ENCODE assay signal across 22 mouse cellular contexts in genomic region chr7:99078805-99079204, GRCm38 (mm10).
DNase-seq lines count a peak whose midpoint lies in the region; ATAC-seq and TF ChIP-seq lines count a peak whose summit lies in the region.
"Had no signal": no experiment of that assay in that cellular context is flagged by ENCODE, and none has a peak within 500 bp of the region (broad histone marks: within the 10 kb centered on the region; RNA-seq: fewer than 3 reads in every experiment).

No protein-coding gene starts in this region.

- no peak for DNase-seq in hindbrain, postnatal 0 days (ENCODE audit: low spot score)
- peak; percentile 28 for DNase-seq in midbrain, embryonic 11.5 days (ENCODE audit: low spot score, missing footprints)
- DNase-seq in adrenal gland, adult (ENCODE audit: inconsistent age in 2 of 2, low spot score in 1 of 2) = no peak
- DNase-seq in liver, embryonic 11.5 days (ENCODE audit: low spot score) = no peak
- DNase-seq: adrenal gland, adult 2 months; cerebellum, adult 11-12 months had no signal

- no peaks in the 10 kb centered on the region for H3K9me3 ChIP-seq in hindbrain, embryonic 13.5 days
- H3K9me3 ChIP-seq in hindbrain, postnatal 0 days (ENCODE audit: low read length) = no peaks in the 10 kb centered on the region
- H3K9me3 ChIP-seq in midbrain, embryonic 11.5 days (ENCODE audit: control insufficient read depth, low read length) = no peaks in the 10 kb centered on the region
- H3K9me3 ChIP-seq in midbrain, embryonic 15.5 days = no peaks in the 10 kb centered on the region
- no peaks in the 10 kb centered on the region for H3K9me3 ChIP-seq in intestine, embryonic 15.5 days
- H3K9me3 ChIP-seq in intestine, postnatal 0 days (ENCODE audit: control insufficient read depth) = no peaks in the 10 kb centered on the region
- no peaks in the 10 kb centered on the region for H3K9me3 ChIP-seq in liver, embryonic 11.5 days (ENCODE audit: control insufficient read depth, low read length)
- H3K9me3 ChIP-seq: embryonic facial prominence, embryonic 13.5 days; embryonic facial prominence, embryonic 15.5 days; forebrain, embryonic 10.5 days; forebrain, embryonic 12.5 days; G1E had no signal

- no peaks in the 10 kb centered on the region for H3K36me3 ChIP-seq in hindbrain, embryonic 13.5 days
- no peaks in the 10 kb centered on the region for H3K36me3 ChIP-seq in hindbrain, postnatal 0 days (ENCODE audit: insufficient read depth, low read length)
- no peaks in the 10 kb centered on the region for H3K36me3 ChIP-seq in midbrain, embryonic 11.5 days (ENCODE audit: control insufficient read depth, insufficient read depth, low read length)
- H3K36me3 ChIP-seq in midbrain, embryonic 15.5 days (replicated peaks) = no peaks in the 10 kb centered on the region
- H3K36me3 ChIP-seq in intestine, embryonic 15.5 days = no peaks in the 10 kb centered on the region
- no peaks in the 10 kb centered on the region for H3K36me3 ChIP-seq in intestine, postnatal 0 days (ENCODE audit: control insufficient read depth, insufficient read depth)
- H3K36me3 ChIP-seq in liver, embryonic 11.5 days (ENCODE audit: control insufficient read depth, insufficient read depth, low read length) = no peaks in the 10 kb centered on the region
- H3K36me3 ChIP-seq: embryonic facial prominence, embryonic 13.5 days; embryonic facial prominence, embryonic 15.5 days; forebrain, embryonic 10.5 days; forebrain, embryonic 12.5 days had no signal

- no peaks in the 10 kb centered on the region for H3K27me3 ChIP-seq in hindbrain, embryonic 13.5 days
- H3K27me3 ChIP-seq in hindbrain, postnatal 0 days (ENCODE audit: insufficient read depth, low read length) = no peaks in the 10 kb centered on the region
- no peaks in the 10 kb centered on the region for H3K27me3 ChIP-seq in midbrain, embryonic 11.5 days (ENCODE audit: control insufficient read depth, insufficient read depth, low read length)
- H3K27me3 ChIP-seq in midbrain, embryonic 15.5 days (replicated peaks) = no peaks in the 10 kb centered on the region
- H3K27me3 ChIP-seq in intestine, embryonic 15.5 days (replicated peaks) = no peaks in the 10 kb centered on the region
- no peaks in the 10 kb centered on the region for H3K27me3 ChIP-seq in intestine, postnatal 0 days (replicated peaks; ENCODE audit: control insufficient read depth, insufficient read depth, low read length)
- H3K27me3 ChIP-seq in liver, embryonic 11.5 days (replicated peaks; ENCODE audit: control insufficient read depth, insufficient read depth, low read length) = no peaks in the 10 kb centered on the region
- H3K27me3 ChIP-seq: CH12.LX; embryonic facial prominence, embryonic 13.5 days; embryonic facial prominence, embryonic 15.5 days; forebrain, embryonic 12.5 days; Patski had no signal

- no peak for TF ChIP-seq CTCF in hindbrain, postnatal 0 days (IDR thresholded peaks at IDR 0.05; ENCODE audit: low read depth)
- TF ChIP-seq CTCF in intestine, postnatal 0 days (IDR thresholded peaks at IDR 0.05; ENCODE audit: low read depth) = no peak

- 94% methylated on average over 6 of the region's 6 CpGs for WGBS in hindbrain, embryonic 13.5 days
- 96% methylated on average over 6 of the region's 6 CpGs for whole genome bisulfite sequencing in hindbrain, postnatal 0 days
- 89% methylated on average over 6 of the region's 6 CpGs for WGBS in midbrain, embryonic 11.5 days
- 91% methylated on average over 6 of the region's 6 CpGs for WGBS in midbrain, embryonic 15.5 days
- 80% methylated on average over 6 of the region's 6 CpGs for WGBS in intestine, embryonic 15.5 days
- WGBS in intestine, postnatal 0 days = 71% methylated on average over 6 of the region's 6 CpGs
- WGBS in liver, embryonic 11.5 days = 88% methylated on average over 6 of the region's 6 CpGs

- H3K27ac ChIP-seq in hindbrain, embryonic 13.5 days = no peak overlapping the region
- no peak overlapping the region for H3K27ac ChIP-seq in hindbrain, postnatal 0 days
- H3K27ac ChIP-seq in midbrain, embryonic 11.5 days (ENCODE audit: low read depth, low read length) = no peak overlapping the region
- H3K27ac ChIP-seq in midbrain, embryonic 15.5 days = no peak overlapping the region
- no peak overlapping the region for H3K27ac ChIP-seq in intestine, embryonic 15.5 days
- no peak overlapping the region for H3K27ac ChIP-seq in intestine, postnatal 0 days (ENCODE audit: low read depth, low read length)
- H3K27ac ChIP-seq in liver, embryonic 11.5 days (ENCODE audit: low read depth, low read length) = no peak overlapping the region
- H3K27ac ChIP-seq: embryonic facial prominence, embryonic 13.5 days; embryonic facial prominence, embryonic 15.5 days; forebrain, embryonic 10.5 days; forebrain, embryonic 12.5 days had no signal

- peak overlapping the region; percentile 46; the same call in 1 of the 2 replicates for H3K9ac ChIP-seq in hindbrain, embryonic 13.5 days
- no peak overlapping the region for H3K9ac ChIP-seq in hindbrain, postnatal 0 days (replicated peaks; ENCODE audit: low read length)
- no peak overlapping the region for H3K9ac ChIP-seq in midbrain, embryonic 11.5 days (ENCODE audit: low read length)
- H3K9ac ChIP-seq in midbrain, embryonic 15.5 days = no peak overlapping the region
- H3K9ac ChIP-seq in intestine, embryonic 15.5 days = no peak overlapping the region
- no peak overlapping the region for H3K9ac ChIP-seq in intestine, postnatal 0 days (ENCODE audit: low read depth, low read length)
- H3K9ac ChIP-seq in liver, embryonic 11.5 days (ENCODE audit: low read depth, low read length) = no peak overlapping the region
- H3K9ac ChIP-seq: embryonic facial prominence, embryonic 13.5 days; embryonic facial prominence, embryonic 15.5 days; forebrain, embryonic 12.5 days had no signal

- no peak overlapping the region for H3K4me2 ChIP-seq in hindbrain, embryonic 13.5 days
- H3K4me2 ChIP-seq in hindbrain, postnatal 0 days (ENCODE audit: low read depth, low read length) = no peak overlapping the region
- no peak overlapping the region for H3K4me2 ChIP-seq in midbrain, embryonic 11.5 days
- no peak overlapping the region for H3K4me2 ChIP-seq in midbrain, embryonic 15.5 days
- H3K4me2 ChIP-seq in intestine, embryonic 15.5 days (replicated peaks) = no peak overlapping the region
- H3K4me2 ChIP-seq in intestine, postnatal 0 days (replicated peaks; ENCODE audit: low read depth) = no peak overlapping the region
- H3K4me2 ChIP-seq in liver, embryonic 11.5 days = no peak overlapping the region
- H3K4me2 ChIP-seq: embryonic facial prominence, embryonic 13.5 days; embryonic facial prominence, embryonic 15.5 days; forebrain, embryonic 12.5 days had no signal

- no peak for ATAC-seq in hindbrain, embryonic 13.5 days (ENCODE audit: low FRiP score)
- no peak for ATAC-seq in hindbrain, postnatal 0 days
- no peak for ATAC-seq in midbrain, embryonic 11.5 days (ENCODE audit: low FRiP score)
- no peak for ATAC-seq in midbrain, embryonic 15.5 days (replicated peaks)
- peak; percentile 44; the same call in 1 of the 2 replicates for ATAC-seq in intestine, embryonic 15.5 days
- peak; percentile 76 for ATAC-seq in intestine, postnatal 0 days
- no peak for ATAC-seq in liver, embryonic 11.5 days (replicated peaks; ENCODE audit: low FRiP score)
- ATAC-seq: activated CD4-positive, CD25-positive, alpha-beta regulatory T cell, adult 4 months; CD4-positive, CD25-positive, alpha-beta regulatory T cell, adult 4 months; forebrain, embryonic 14.5 days; forebrain, embryonic 16.5 days; Patski had no signal

- H3K4me3 ChIP-seq in hindbrain, embryonic 13.5 days = no peak overlapping the region
- H3K4me3 ChIP-seq in hindbrain, postnatal 0 days (ENCODE audit: low read length) = no peak overlapping the region
- H3K4me3 ChIP-seq in midbrain, embryonic 11.5 days (ENCODE audit: low read depth, low read length) = no peak overlapping the region
- no peak overlapping the region for H3K4me3 ChIP-seq in midbrain, embryonic 15.5 days
- no peak overlapping the region for H3K4me3 ChIP-seq in intestine, embryonic 15.5 days (replicated peaks)
- H3K4me3 ChIP-seq in intestine, postnatal 0 days (ENCODE audit: low read depth, low read length) = no peak overlapping the region
- no peak overlapping the region for H3K4me3 ChIP-seq in liver, embryonic 11.5 days (ENCODE audit: low read depth, low read length)
- H3K4me3 ChIP-seq: embryonic facial prominence, embryonic 13.5 days; embryonic facial prominence, embryonic 15.5 days; erythroblast, embryonic 14.5 days; forebrain, embryonic 10.5 days; forebrain, embryonic 12.5 days had no signal

- no peaks in the 10 kb centered on the region for H3K4me1 ChIP-seq in hindbrain, embryonic 13.5 days (replicated peaks)
- H3K4me1 ChIP-seq in hindbrain, postnatal 0 days (ENCODE audit: insufficient read depth, low read length) = no peaks in the 10 kb centered on the region
- H3K4me1 ChIP-seq in midbrain, embryonic 11.5 days (ENCODE audit: control insufficient read depth, insufficient read depth, low read length) = no peaks in the 10 kb centered on the region
- no peaks in the 10 kb centered on the region for H3K4me1 ChIP-seq in midbrain, embryonic 15.5 days
- peaks cover 26% of the 10 kb centered on the region for H3K4me1 ChIP-seq in intestine, embryonic 15.5 days (replicated peaks)
- H3K4me1 ChIP-seq in intestine, postnatal 0 days (replicated peaks; ENCODE audit: control insufficient read depth, insufficient read depth, low read length) = 0 out of 2 replicates have a peak, but pooled peaks cover 4% of the 10 kb centered on the region
- H3K4me1 ChIP-seq in liver, embryonic 11.5 days (replicated peaks; ENCODE audit: control insufficient read depth, insufficient read depth, low read length) = peaks cover 2% of the 10 kb centered on the region; the same call in 1 of the 2 replicates

Comparison
In these comparisons a context has a peak if more than half of its experiments do, and no peak if none do; other contexts are left out.
1. ATAC-seq: peak in intestine, embryonic 15.5 days (single experiment) and intestine, postnatal 0 days (single experiment); none in hindbrain, embryonic 13.5 days (single experiment), hindbrain, postnatal 0 days (single experiment), midbrain, embryonic 11.5 days (single experiment), midbrain, embryonic 15.5 days (single experiment) and liver, embryonic 11.5 days (single experiment).